15 mouse cellular contexts compared by ENCODE assay signal in the genomic region with DNA sequence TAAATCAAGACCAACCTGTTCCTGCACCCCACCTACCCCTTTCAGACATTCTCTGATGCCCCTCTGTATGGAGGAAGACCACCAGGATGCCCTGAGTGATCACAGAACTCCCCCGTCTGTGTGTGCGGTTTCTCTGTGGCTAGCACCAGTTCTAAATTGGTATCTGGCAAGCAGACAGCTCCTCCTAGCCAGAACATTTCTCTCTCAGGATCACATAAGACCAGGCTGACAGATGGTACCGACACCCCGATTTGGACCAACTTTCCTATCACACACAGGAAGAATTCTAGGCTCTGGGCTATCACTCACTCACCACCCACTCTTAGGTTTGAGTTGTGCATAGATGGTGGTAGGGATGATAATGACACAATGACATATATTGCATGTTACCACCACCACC.
DNase-seq lines count a peak whose midpoint lies in the region.
"Had no signal": no experiment of that assay in that cellular context is flagged by ENCODE, and none has a peak within 500 bp of the region (broad histone marks: within the 10 kb centered on the region; RNA-seq: fewer than 3 reads in every experiment).

No protein-coding gene starts in this region.

- peak; percentile 66 for DNase-seq in right cerebral cortex, adult 18-20 months
- DNase-seq in right cerebral cortex, postnatal 4 days: no peak
- peak; percentile 42 for DNase-seq in cerebellum, adult 8-10 months
- peak; percentile 55 to 80 for DNase-seq in frontal cortex, postnatal 36 days (ENCODE audit: low spot score in 2 of 2)
- peak; percentile 47 to 69 for DNase-seq in right cerebral cortex, postnatal 36 days (ENCODE audit: low spot score in 2 of 2)
- no peak for DNase-seq in spleen, postnatal 14 days (ENCODE audit: low spot score in 2 of 2)
- DNase-seq in kidney, adult 18-20 months: no peak
- DNase-seq in retina, postnatal 1 day: no peak
- DNase-seq: adrenal gland, postnatal 36 days; gastrocnemius, postnatal 14 days; heart, postnatal 14 days; kidney, adult 2 months; kidney, postnatal 14 days; liver, embryonic 13.5 days; thymus, postnatal 4 days had no signal

Comparison
In these comparisons a context has a peak if more than half of its experiments do, and no peak if none do; other contexts are left out.
1. DNase-seq: peak in right cerebral cortex, adult 18-20 months (single experiment), cerebellum, adult 8-10 months (single experiment), frontal cortex, postnatal 36 days (2 of 2) and right cerebral cortex, postnatal 36 days (2 of 2); none in right cerebral cortex, postnatal 4 days (single experiment), spleen, postnatal 14 days (0 of 2), kidney, adult 18-20 months (single experiment) and retina, postnatal 1 day (single experiment).